Mouse (Mus musculus): ENCODE measurements around the gene Plekha1.

Gene Plekha1

DNA sequence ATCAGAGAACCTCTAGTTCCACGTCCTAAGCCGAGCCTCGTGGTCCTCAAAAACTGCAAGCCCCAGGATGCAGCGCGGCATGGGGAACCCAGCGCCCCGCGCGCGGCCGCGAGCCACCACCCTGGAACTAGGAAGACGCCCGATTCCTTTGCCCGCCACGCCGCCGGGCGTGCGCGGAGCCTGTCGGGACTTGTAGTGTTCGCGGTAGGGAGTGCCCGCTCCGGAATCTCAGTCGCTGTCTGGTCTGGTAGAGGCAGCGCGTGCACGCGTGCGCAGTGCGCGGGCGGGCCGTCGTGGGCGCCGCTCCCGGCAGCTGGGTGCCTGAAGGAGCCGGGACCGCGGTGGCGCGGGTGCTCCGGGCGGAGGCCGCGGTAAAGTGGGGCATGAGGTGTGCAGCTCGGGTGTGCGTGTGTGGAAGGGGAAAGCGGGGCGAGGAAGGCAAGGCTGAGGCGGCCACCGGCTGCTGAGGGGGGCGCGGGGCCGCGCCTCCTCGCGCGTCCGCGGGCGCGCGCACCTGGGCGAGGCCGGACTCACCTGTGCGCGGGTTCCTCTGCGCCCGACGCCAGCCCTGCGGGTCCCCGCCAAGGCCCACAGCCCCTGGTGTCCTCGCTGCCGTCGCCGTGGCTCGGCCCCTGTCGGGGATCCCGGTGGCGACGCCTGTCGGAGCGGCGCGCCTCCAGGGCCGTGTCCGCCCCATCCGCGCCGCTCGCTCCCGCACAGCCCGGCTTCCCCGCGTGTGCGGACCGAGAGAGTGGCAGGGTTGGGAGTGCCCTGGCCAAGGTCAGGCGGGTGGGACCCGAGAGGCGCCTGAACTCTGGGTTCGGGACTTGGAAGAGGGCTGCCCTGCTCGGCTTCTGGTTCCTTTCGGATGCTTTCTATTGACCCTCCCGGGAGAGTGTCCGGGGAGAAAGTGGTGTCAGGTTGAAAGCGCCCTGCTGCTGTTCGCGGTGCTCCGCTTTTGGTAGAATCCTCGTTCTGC, at the start of gene Plekha1:
Gene Plekha1, plus strand, starts transcription at position 144 of the 979 bp plus-strand sequence.
- H3K27me3 ChIP-seq (ENCODE audit: insufficient read depth, low read length) = peaks cover 38% of the 10 kb centered on the region
- peaks cover 52% of the 10 kb centered on the region for H3K4me1 ChIP-seq (replicated peaks; ENCODE audit: low read depth, low read length)
- H3K9me3 ChIP-seq (ENCODE audit: low read length) = no peaks in the 10 kb centered on the region
- peak within 1 kb of the TSS; percentile 93 for H3K4me3 ChIP-seq (replicated peaks; ENCODE audit: low read length)
- no peak for TF ChIP-seq POU5F1 (IDR thresholded peaks at IDR 0.05; ENCODE audit: borderline replicate concordance, low read length)
- no peak for TF ChIP-seq NANOG (IDR thresholded peaks at IDR 0.05; ENCODE audit: borderline replicate concordance, low read length)
- TF ChIP-seq CTCF (conservative IDR thresholded peaks at IDR 0.05; ENCODE audit: low read length) = no peak
- no peaks in the 10 kb centered on the region for H3K36me3 ChIP-seq (ENCODE audit: insufficient read depth, low read length)

- TF ChIP-seq NANOG (IDR thresholded peaks at IDR 0.05; ENCODE audit: borderline replicate concordance, low read length) (no peak), POU5F1 (IDR thresholded peaks at IDR 0.05; ENCODE audit: borderline replicate concordance, low read length) (no peak), CTCF (conservative IDR thresholded peaks at IDR 0.05; ENCODE audit: low read length) (no peak)
Measured at GRCm38 (mm10) chr7:130816243-130816642, 49.3 kb upstream of the Plekha1 start.

DNA sequence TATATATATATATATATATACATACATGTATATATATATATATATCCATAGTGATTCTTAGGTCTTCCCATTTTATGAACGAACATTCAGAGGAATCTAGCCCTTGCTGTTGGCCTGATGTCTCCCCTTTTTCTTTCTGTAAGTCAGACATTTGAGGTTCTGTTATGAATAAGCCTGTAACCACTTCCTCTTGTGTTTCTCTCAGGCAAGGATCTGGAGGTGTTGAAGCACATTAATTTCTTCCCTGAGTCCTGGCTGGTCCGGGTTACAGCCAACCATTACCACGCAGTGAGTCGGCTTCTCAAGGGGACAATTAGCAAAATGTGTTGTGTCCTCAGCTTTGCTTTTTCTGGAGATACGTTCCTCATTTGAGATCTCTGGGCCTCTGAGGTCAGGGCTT, 46.7 kb upstream of the Plekha1 start:
- no peak for TF ChIP-seq POU5F1 (IDR thresholded peaks at IDR 0.05; ENCODE audit: borderline replicate concordance, low read length)
- no peak for TF ChIP-seq NANOG (IDR thresholded peaks at IDR 0.05; ENCODE audit: borderline replicate concordance, low read length)
- TF ChIP-seq CTCF (conservative IDR thresholded peaks at IDR 0.05; ENCODE audit: low read length) = no peak
- H3K27me3 ChIP-seq (ENCODE audit: insufficient read depth, low read length) = peaks cover 50% of the 10 kb centered on the region

More at GRCm38 (mm10) chr7:130816243-130816642, 49.3 kb upstream of the Plekha1 start:
- Histone ChIP-seq H3K9me3 (ENCODE audit: low read length) (no peaks in the 10 kb centered on the region), H3K4me3 (replicated peaks; ENCODE audit: low read length) (no peak overlapping the region), H3K4me1 (replicated peaks; ENCODE audit: low read depth, low read length) (peaks cover 7% of the 10 kb centered on the region), H3K36me3 (ENCODE audit: insufficient read depth, low read length) (no peaks in the 10 kb centered on the region), H3K27me3 (ENCODE audit: insufficient read depth, low read length) (peaks cover 41% of the 10 kb centered on the region)

GRCm38 (mm10) chr7:130819624-130820023, 45.9 kb upstream of the Plekha1 start:
- TF ChIP-seq NANOG (IDR thresholded peaks at IDR 0.05; ENCODE audit: borderline replicate concordance, low read length) (no peak), POU5F1 (IDR thresholded peaks at IDR 0.05; ENCODE audit: borderline replicate concordance, low read length) (no peak), CTCF (conservative IDR thresholded peaks at IDR 0.05; ENCODE audit: low read length) (no peak)
- no peaks in the 10 kb centered on the region for H3K9me3 ChIP-seq (ENCODE audit: low read length)
- no peaks in the 10 kb centered on the region for H3K36me3 ChIP-seq (ENCODE audit: insufficient read depth, low read length)
- peaks cover 58% of the 10 kb centered on the region for H3K27me3 ChIP-seq (ENCODE audit: insufficient read depth, low read length)
- no peaks in the 10 kb centered on the region for H3K4me1 ChIP-seq (replicated peaks; ENCODE audit: low read depth, low read length)
- H3K4me3 ChIP-seq (replicated peaks; ENCODE audit: low read length) = no peak overlapping the region

More for the DNA sequence above, 46.7 kb upstream of the Plekha1 start:
- H3K9me3 ChIP-seq (ENCODE audit: low read length) = no peaks in the 10 kb centered on the region
- no peaks in the 10 kb centered on the region for H3K4me1 ChIP-seq (replicated peaks; ENCODE audit: low read depth, low read length)
- no peaks in the 10 kb centered on the region for H3K36me3 ChIP-seq (ENCODE audit: insufficient read depth, low read length)
- no peak overlapping the region for H3K4me3 ChIP-seq (replicated peaks; ENCODE audit: low read length)

DNA sequence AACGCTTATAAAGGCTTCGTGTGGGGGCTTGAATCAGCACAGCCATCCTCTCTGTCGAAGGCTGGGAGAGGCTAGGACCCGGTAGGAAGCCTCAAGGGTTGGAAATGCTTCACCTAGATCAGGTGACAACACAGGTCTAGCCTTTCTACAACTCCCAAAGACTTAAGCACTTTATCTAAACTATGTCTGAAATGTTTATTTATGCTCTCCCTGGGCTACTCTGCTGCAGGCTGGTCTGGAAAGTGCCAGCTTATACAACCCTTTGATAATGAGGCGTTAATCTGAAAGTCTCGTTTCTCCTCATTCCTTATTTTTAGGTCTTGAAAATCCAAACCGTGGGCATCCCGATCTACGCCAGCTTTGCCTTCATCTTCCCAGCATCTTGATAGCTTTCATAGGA, 41.6 kb upstream of the Plekha1 start:
- TF ChIP-seq CTCF (conservative IDR thresholded peaks at IDR 0.05; ENCODE audit: low read length) (no peak), NANOG (IDR thresholded peaks at IDR 0.05; ENCODE audit: borderline replicate concordance, low read length) (no peak), POU5F1 (IDR thresholded peaks at IDR 0.05; ENCODE audit: borderline replicate concordance, low read length) (no peak)
- H3K9me3 ChIP-seq (ENCODE audit: low read length) = no peaks in the 10 kb centered on the region
- no peaks in the 10 kb centered on the region for H3K36me3 ChIP-seq (ENCODE audit: insufficient read depth, low read length)
- peaks cover 61% of the 10 kb centered on the region for H3K27me3 ChIP-seq (ENCODE audit: insufficient read depth, low read length)
- H3K4me3 ChIP-seq (replicated peaks; ENCODE audit: low read length) = no peak overlapping the region
- peaks cover 1% of the 10 kb centered on the region for H3K4me1 ChIP-seq (replicated peaks; ENCODE audit: low read depth, low read length)

- Histone ChIP-seq H3K36me3 (ENCODE audit: insufficient read depth, low read length) (no peaks in the 10 kb centered on the region), H3K27me3 (ENCODE audit: insufficient read depth, low read length) (peaks cover 48% of the 10 kb centered on the region), H3K9me3 (ENCODE audit: low read length) (no peaks in the 10 kb centered on the region), H3K4me1 (replicated peaks; ENCODE audit: low read depth, low read length) (peaks cover 15% of the 10 kb centered on the region), H3K4me3 (replicated peaks; ENCODE audit: low read length) (no peak overlapping the region)
- TF ChIP-seq POU5F1 (IDR thresholded peaks at IDR 0.05; ENCODE audit: borderline replicate concordance, low read length) (no peak), NANOG (IDR thresholded peaks at IDR 0.05; ENCODE audit: borderline replicate concordance, low read length) (no peak), CTCF (conservative IDR thresholded peaks at IDR 0.05; ENCODE audit: low read length) (no peak)
Measured at GRCm38 (mm10) chr7:130826343-130826742, 39.2 kb upstream of the Plekha1 start.

DNA sequence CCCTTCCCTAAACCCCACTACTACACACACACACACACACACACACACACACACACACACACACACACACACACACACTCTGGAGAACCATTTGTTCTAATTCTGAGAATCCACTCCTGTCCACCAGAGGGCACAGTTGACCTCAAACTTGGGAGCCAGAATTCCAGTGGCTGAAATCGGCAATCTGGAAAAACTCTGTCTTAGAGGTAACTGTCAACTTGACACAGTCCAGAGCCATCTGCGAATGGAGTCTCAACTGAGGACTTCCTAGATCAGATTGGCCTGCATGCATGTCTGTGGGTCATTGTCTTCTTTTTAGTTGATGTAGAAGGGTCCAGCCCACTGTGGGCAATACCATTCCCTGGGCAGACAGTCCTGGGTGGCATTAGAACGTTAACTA, 38.1 kb upstream of the Plekha1 start:
- Histone ChIP-seq H3K4me3 (replicated peaks; ENCODE audit: low read length) (no peak overlapping the region), H3K27me3 (ENCODE audit: insufficient read depth, low read length) (peaks cover 41% of the 10 kb centered on the region), H3K4me1 (replicated peaks; ENCODE audit: low read depth, low read length) (peaks cover 15% of the 10 kb centered on the region), H3K36me3 (ENCODE audit: insufficient read depth, low read length) (no peaks in the 10 kb centered on the region), H3K9me3 (ENCODE audit: low read length) (no peaks in the 10 kb centered on the region)
- TF ChIP-seq CTCF (conservative IDR thresholded peaks at IDR 0.05; ENCODE audit: low read length) = peak; percentile 30
- TF ChIP-seq NANOG (IDR thresholded peaks at IDR 0.05; ENCODE audit: borderline replicate concordance, low read length) = no peak
- no peak for TF ChIP-seq POU5F1 (IDR thresholded peaks at IDR 0.05; ENCODE audit: borderline replicate concordance, low read length)

DNA sequence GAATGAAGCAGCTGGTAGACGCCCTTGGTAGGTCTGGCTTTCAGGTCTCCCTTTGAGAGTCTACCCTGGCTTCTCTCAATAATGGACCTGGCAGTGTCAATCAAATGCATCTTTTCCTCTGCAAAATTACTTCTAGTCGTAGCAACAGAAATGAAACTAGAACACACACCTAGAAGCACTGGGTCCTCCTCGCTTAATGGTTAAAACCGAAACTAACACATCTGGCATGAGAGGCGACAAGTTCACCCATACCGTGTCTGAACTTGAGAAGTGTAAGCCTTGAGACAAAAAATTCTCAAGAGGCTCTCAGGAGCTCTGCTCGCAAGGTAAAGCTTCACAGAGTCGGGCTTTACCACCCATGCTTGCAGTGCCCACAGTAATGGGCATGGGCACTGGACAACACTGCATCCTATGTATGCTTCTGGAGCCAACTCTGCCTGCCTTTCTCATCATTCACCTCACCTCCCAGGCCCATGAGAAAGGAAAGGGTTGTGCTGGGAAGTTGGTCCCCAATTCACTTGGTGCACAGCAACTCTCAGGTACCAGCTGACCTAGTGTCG, 37.6 kb upstream of the Plekha1 start:
- TF ChIP-seq CTCF (conservative IDR thresholded peaks at IDR 0.05; ENCODE audit: low read length) (no peak), POU5F1 (IDR thresholded peaks at IDR 0.05; ENCODE audit: borderline replicate concordance, low read length) (no peak), NANOG (IDR thresholded peaks at IDR 0.05; ENCODE audit: borderline replicate concordance, low read length) (no peak)
- H3K36me3 ChIP-seq (ENCODE audit: insufficient read depth, low read length) = no peaks in the 10 kb centered on the region
- H3K9me3 ChIP-seq (ENCODE audit: low read length) = no peaks in the 10 kb centered on the region
- peaks cover 40% of the 10 kb centered on the region for H3K27me3 ChIP-seq (ENCODE audit: insufficient read depth, low read length)
- H3K4me1 ChIP-seq (replicated peaks; ENCODE audit: low read depth, low read length) = peaks cover 15% of the 10 kb centered on the region
- no peak overlapping the region for H3K4me3 ChIP-seq (replicated peaks; ENCODE audit: low read length)
